Mouse (Mus musculus): ENCODE results near the gene Trpc4ap. TPM values are rescaled to one million over a fixed set of nuclear protein-coding genes. Genes with fewer than 3 reads are reported as not detected.
"Not testable (repeated sequence)": the region's sequence is repeated elsewhere in the genome, so short reads cannot be mapped to it uniquely, and the experiment has no call there.

The Trpc4ap gene
- polyA plus RNA-seq, 1 experiment: 364 TPM

GRCm38 (mm10) chr2:155724526-155724925, 32.3 kb upstream of the Trpc4ap start:
- H3K4me3 ChIP-seq (ENCODE audit: insufficient read depth, low read depth, low read length): no peak overlapping the region
- TF ChIP-seq CTCF (IDR thresholded peaks at IDR 0.05; ENCODE audit: insufficient read depth, low read depth, low read length) (no peak), POLR2A (IDR thresholded peaks at IDR 0.05; ENCODE audit: insufficient read depth, low read depth, low read length) (no peak)
- no peak overlapping the region for H3K27ac ChIP-seq (ENCODE audit: insufficient read depth, low read depth, low read length)
- 90% methylated on average over 6 of the region's 6 CpGs for WGBS
- H3K4me1 ChIP-seq (ENCODE audit: control insufficient read depth, insufficient read depth, low read length): peaks cover 9% of the 10 kb centered on the region

- WGBS: 88% methylated on average over 5 of the region's 5 CpGs
- Histone ChIP-seq H3K4me3 (ENCODE audit: insufficient read depth, low read depth, low read length) (no peak overlapping the region), H3K27ac (ENCODE audit: insufficient read depth, low read depth, low read length) (no peak overlapping the region), H3K4me1 (ENCODE audit: control insufficient read depth, insufficient read depth, low read length) (peaks cover 9% of the 10 kb centered on the region)
- TF ChIP-seq POLR2A (IDR thresholded peaks at IDR 0.05; ENCODE audit: insufficient read depth, low read depth, low read length) (no peak), CTCF (IDR thresholded peaks at IDR 0.05; ENCODE audit: insufficient read depth, low read depth, low read length) (no peak)
These were observed 31.9 kb upstream of the Trpc4ap start for GRCm38 (mm10) chr2:155724036-155724435.

GRCm38 (mm10) chr2:155720585-155720984, 28.4 kb upstream of the Trpc4ap start:
- Histone ChIP-seq H3K4me3 (ENCODE audit: insufficient read depth, low read depth, low read length) (no peak overlapping the region), H3K4me1 (ENCODE audit: control insufficient read depth, insufficient read depth, low read length) (no peaks in the 10 kb centered on the region), H3K27ac (ENCODE audit: insufficient read depth, low read depth, low read length) (no peak overlapping the region)
- TF ChIP-seq POLR2A (IDR thresholded peaks at IDR 0.05; ENCODE audit: insufficient read depth, low read depth, low read length): no peak
- WGBS: 90% methylated on average over 5 of the region's 5 CpGs

- Histone ChIP-seq H3K4me1 (ENCODE audit: control insufficient read depth, insufficient read depth, low read length) (no peaks in the 10 kb centered on the region), H3K4me3 (ENCODE audit: insufficient read depth, low read depth, low read length) (no peak overlapping the region), H3K27ac (ENCODE audit: insufficient read depth, low read depth, low read length) (no peak overlapping the region)
- TF ChIP-seq POLR2A (IDR thresholded peaks at IDR 0.05; ENCODE audit: insufficient read depth, low read depth, low read length): no peak
- no peak for TF ChIP-seq CTCF (IDR thresholded peaks at IDR 0.05; ENCODE audit: insufficient read depth, low read depth, low read length)
- 91% methylated on average over 12 of the region's 12 CpGs for WGBS
These were observed 25.2 kb upstream of the Trpc4ap start for GRCm38 (mm10) chr2:155717082-155717990.

GRCm38 (mm10) chr2:155710557-155710956, 18.4 kb upstream of the Trpc4ap start:
- Histone ChIP-seq H3K27ac (ENCODE audit: insufficient read depth, low read depth, low read length) (no peak overlapping the region), H3K4me1 (ENCODE audit: control insufficient read depth, insufficient read depth, low read length) (peaks cover 6% of the 10 kb centered on the region), H3K4me3 (ENCODE audit: insufficient read depth, low read depth, low read length) (no peak overlapping the region)
- 89% methylated on average over 11 of the region's 11 CpGs for WGBS
- TF ChIP-seq CTCF (IDR thresholded peaks at IDR 0.05; ENCODE audit: insufficient read depth, low read depth, low read length): no peak
- no peak for TF ChIP-seq POLR2A (IDR thresholded peaks at IDR 0.05; ENCODE audit: insufficient read depth, low read depth, low read length)

GRCm38 (mm10) chr2:155707251-155707650, 15.1 kb upstream of the Trpc4ap start:
- TF ChIP-seq POLR2A (IDR thresholded peaks at IDR 0.05; ENCODE audit: insufficient read depth, low read depth, low read length) (no peak), CTCF (IDR thresholded peaks at IDR 0.05; ENCODE audit: insufficient read depth, low read depth, low read length) (no peak)
- Histone ChIP-seq H3K4me3 (ENCODE audit: insufficient read depth, low read depth, low read length) (no peak overlapping the region), H3K27ac (ENCODE audit: insufficient read depth, low read depth, low read length) (no peak overlapping the region), H3K4me1 (ENCODE audit: control insufficient read depth, insufficient read depth, low read length) (peaks cover 6% of the 10 kb centered on the region)
- WGBS: 42% methylated on average over 4 of the region's 4 CpGs

GRCm38 (mm10) chr2:155703630-155704029, 11.4 kb upstream of the Trpc4ap start:
- TF ChIP-seq POLR2A (IDR thresholded peaks at IDR 0.05; ENCODE audit: insufficient read depth, low read depth, low read length): no peak
- TF ChIP-seq CTCF (IDR thresholded peaks at IDR 0.05; ENCODE audit: insufficient read depth, low read depth, low read length): no peak
- H3K4me1 ChIP-seq (ENCODE audit: control insufficient read depth, insufficient read depth, low read length): peaks cover 6% of the 10 kb centered on the region
- H3K27ac ChIP-seq (ENCODE audit: insufficient read depth, low read depth, low read length): no peak overlapping the region
- no peak overlapping the region for H3K4me3 ChIP-seq (ENCODE audit: insufficient read depth, low read depth, low read length)
- WGBS: 29% methylated on average over 4 of the region's 4 CpGs

- TF ChIP-seq POLR2A (IDR thresholded peaks at IDR 0.05; ENCODE audit: insufficient read depth, low read depth, low read length) (no peak), CTCF (IDR thresholded peaks at IDR 0.05; ENCODE audit: insufficient read depth, low read depth, low read length) (no peak)
- no peak overlapping the region for H3K4me3 ChIP-seq (ENCODE audit: insufficient read depth, low read depth, low read length)
These were observed 9.3 kb upstream of the Trpc4ap start for GRCm38 (mm10) chr2:155701399-155701919.

GRCm38 (mm10) chr2:155698443-155698842, 6.3 kb upstream of the Trpc4ap start:
- WGBS: 93% methylated on average over 6 of the region's 6 CpGs
- H3K4me1 ChIP-seq (ENCODE audit: control insufficient read depth, insufficient read depth, low read length); H3K27ac ChIP-seq (ENCODE audit: insufficient read depth, low read depth, low read length); H3K4me3 ChIP-seq (ENCODE audit: insufficient read depth, low read depth, low read length): not testable (repeated sequence)

More at GRCm38 (mm10) chr2:155701399-155701919, 9.3 kb upstream of the Trpc4ap start:
- 63% methylated on average over 19 of the region's 19 CpGs for WGBS
- H3K27ac ChIP-seq (ENCODE audit: insufficient read depth, low read depth, low read length): no peak overlapping the region
- H3K4me1 ChIP-seq (ENCODE audit: control insufficient read depth, insufficient read depth, low read length): no peaks in the 10 kb centered on the region
